Mouse (Mus musculus) adrenal gland, postnatal 10 days (tissue): ENCODE measurements around the gene Ephb1. TPM values are rescaled to one million over a fixed set of nuclear protein-coding genes. Genes with fewer than 3 reads are reported as not detected.

Experiments
- DNase-seq: peaks from one replicate; pipeline ENCODE4 v3.0.0; 2021; ENCODE audit warnings: mixed read lengths
- total RNA-seq, 2 experiments: library from RNA; stranded (reverse); gene quantifications; 2 replicates each; pipeline ENCODE4 v1.2.3; 2021

Gene Ephb1
- total RNA-seq, 2 experiments from 2014 or later: 3.5 to 4.6 TPM

GRCm38 (mm10) chr9:102180070-102180469 lies 174.4 kb downstream of the Ephb1 start:
- DNase-seq: no peak

- DNase-seq: no peak
Measured at GRCm38 (mm10) chr9:102169706-102170105, 184.8 kb downstream of the Ephb1 start.

DNA sequence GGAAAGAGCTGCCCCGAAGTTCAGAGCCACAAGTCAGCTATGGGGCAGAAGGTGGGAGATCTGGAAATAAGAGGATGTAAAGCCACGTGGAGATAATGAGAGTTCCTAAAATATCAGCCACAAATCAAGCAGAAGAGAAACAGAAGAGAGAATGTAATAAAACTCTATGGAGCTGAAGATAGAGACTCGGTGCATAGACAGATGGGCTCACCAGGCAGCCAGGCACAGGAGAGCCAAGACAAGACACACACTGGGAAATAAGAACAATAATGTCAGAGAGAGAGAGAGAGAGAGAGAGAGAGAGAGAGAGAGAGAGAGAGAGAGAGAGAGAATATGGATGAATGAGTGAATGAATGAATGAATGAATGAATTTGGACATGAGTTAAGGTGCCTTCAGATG lies 198.6 kb downstream of the Ephb1 start:
- no peak for DNase-seq

DNA sequence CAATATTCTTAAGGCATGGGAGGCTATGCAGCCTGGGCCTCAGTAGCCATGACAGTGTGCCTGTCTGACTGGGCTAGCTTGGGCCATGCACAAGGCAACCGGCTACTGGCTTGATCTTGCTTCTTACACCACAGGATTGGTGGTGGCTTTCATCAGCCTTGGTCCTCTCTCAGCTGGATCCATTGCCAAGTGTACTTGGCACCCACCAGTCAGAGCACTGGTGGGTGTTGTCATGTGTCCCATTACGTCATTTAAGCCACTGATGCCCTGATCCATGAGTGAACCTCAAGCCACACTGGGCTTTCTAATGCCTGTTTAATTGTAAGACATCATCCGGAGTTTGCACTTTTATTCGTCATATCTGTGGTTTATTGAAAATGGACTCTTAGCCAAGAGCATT lies 215.3 kb downstream of the Ephb1 start:
- no peak for DNase-seq

DNA sequence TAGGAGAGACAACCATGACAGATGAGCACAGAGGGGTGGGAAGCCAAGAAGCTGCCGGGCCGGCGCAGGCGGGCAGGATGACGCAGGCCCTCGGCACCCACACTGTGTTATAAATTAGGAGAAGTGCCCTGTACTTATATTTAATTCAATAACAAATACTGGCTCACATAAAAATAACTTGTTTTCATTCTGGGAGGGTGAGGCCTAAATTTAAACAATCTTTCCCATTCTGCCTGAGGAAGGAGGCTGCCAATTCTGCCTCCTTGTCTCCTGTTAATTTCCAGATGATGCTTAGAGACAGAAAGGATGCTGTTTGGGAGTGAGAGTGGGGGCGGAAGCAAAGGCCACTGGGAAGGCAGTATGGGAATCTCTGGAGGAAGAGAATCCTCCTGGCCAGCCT lies 215.8 kb downstream of the Ephb1 start:
- no peak for DNase-seq

- no peak for DNase-seq
Measured at GRCm38 (mm10) chr9:102138187-102138586, 216.3 kb downstream of the Ephb1 start.

DNA sequence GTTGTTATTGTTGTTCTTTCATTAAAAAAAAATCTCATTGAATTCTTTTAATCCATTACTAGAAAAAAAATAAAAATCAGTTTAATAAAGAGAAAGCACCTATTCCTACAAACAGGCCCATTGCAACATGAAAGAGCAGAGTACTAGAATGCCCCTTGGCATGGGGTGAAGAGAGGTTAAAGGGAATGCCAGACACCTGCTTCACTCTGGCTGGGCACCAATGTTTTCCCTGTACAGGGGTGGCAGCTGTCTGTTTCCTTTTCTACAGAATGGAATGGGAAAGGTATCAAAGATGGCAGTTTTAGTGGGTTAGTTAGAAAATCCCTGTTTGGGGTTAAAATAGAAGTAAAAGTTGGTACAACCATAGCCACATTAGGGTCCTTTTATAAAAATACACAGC lies 224.0 kb downstream of the Ephb1 start:
- DNase-seq: no peak

- DNase-seq: no peak
Measured at GRCm38 (mm10) chr9:102126510-102126909, 228.0 kb downstream of the Ephb1 start.

DNA sequence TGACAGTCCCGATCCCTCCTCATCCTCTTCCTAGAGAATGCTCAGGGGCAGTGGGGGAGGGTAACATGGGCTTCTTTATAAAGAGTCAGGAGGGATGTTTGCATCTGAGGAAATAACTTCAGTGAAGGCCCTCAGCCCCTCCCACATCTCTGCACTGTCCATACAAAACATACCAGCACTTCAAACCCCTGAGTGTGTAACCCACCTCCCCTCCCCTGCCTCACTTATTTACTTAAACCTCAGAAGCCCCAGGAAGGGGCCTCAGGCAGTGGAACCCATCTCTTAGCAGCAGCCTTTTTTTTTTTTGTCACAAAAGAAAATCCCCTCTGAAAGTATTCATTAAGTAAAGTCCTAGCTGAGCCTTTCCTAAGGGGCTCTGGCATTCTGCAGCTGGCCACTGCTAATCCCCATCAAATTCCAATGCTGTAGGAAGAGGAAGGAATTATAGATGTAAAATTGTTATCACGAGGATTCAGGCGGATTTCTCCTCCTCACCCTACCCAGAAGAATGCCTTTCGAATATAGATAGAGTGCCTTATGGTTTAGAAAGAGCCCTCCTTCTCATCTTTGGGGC lies 231.5 kb downstream of the Ephb1 start:
- DNase-seq: no peak

- no peak for DNase-seq
Measured at GRCm38 (mm10) chr9:102119422-102119821, 235.1 kb downstream of the Ephb1 start.

DNA sequence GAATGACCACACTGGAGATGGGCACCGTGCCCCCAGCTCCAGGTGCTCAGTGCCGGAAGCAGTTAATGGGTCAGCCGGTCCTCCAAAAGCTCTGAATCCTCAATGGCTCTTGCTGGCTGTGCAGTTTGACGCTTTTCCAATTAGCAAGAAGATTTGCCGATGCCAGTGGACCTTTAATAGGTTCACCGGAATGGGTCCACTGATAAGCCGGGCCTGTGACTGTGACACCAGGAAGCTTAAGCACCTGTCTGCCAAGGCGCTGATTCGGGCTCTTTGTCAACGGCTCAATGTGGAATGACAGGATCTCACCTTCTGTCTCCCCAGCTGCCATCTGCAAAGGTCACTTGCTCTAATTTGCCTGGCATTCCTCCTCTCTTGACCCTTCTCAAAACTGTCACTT lies 239.2 kb downstream of the Ephb1 start:
- no peak for DNase-seq

DNA sequence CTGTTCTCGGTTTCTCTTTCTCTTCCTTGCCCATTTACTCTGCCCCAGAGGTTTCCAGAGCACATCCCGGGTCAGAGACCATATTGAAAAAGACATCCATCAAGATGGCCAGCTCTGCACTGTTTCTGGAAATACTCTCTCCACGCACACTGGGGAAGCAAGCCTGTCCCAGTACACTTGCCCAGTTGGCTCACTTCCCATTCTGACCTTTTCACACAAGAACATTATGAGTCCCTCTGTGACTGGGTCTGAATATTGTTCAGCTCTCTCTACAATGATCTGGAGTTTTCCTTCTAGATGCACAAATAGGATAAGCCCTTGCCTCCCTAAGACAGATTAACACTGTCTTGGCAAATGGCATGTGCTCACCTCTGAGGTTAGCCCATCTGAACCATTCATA lies 243.0 kb downstream of the Ephb1 start:
- DNase-seq: peak; percentile 7

DNA sequence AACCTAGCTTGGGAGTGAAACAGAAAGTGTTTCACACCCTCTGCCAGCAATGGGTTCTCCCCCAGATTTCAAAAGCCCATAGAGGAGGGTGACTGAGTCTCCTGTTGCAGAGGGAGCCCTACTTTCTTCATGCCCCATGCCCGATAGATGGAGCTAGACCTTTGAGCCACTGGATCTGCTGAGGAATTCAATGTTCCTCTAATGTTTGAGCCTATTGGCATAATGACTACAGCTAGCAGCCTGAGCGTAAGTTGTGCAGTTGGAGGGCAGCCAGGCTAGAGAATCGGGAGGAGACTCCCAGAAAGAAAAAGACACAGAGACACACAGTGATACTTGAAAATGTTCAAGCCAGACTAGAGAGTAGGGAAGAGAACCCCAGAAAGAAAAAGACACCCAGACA lies 246.5 kb downstream of the Ephb1 start:
- no peak for DNase-seq

DNA sequence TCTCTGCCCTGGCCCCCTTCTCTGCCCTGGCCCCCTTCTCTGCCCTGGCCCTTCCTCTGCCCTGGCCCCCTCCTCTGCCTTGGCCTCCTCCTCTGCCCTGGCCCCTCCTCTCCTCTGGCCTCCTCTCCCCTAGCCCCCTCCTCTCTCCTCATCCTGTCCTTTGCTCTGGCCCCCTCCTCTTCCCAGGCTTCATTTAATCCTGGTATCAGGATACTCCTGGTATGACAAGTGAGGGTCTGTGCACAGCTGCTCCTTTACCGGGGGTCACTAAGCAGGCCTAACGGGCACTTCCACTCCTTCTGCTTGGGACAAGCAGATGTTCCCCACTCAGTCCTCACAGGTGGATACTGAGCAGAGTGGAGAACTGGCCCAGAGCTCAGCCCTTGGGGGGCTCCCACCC lies 247.3 kb downstream of the Ephb1 start:
- DNase-seq: no peak

DNA sequence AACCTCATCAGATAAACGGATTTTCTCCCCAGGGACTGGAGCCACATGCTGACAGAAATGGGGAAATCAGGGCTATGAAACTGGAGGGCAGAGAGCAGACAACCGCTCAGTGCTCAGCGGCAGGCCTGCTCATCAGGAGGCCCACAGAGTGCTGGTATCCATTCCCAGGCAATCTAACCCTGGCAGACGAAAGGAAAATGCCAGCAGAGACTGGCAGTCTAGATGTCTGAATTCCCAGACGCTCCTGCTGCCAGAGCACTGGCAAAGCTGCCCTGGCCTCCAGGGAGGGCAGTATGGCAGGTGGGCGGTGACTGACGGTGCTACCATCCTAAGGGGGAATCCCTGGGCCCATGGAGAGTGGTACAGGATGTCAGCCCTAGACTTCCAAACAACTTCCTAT lies 257.7 kb downstream of the Ephb1 start:
- no peak for DNase-seq

GRCm38 (mm10) chr9:102088598-102088997 lies 265.9 kb downstream of the Ephb1 start:
- DNase-seq: no peak

DNA sequence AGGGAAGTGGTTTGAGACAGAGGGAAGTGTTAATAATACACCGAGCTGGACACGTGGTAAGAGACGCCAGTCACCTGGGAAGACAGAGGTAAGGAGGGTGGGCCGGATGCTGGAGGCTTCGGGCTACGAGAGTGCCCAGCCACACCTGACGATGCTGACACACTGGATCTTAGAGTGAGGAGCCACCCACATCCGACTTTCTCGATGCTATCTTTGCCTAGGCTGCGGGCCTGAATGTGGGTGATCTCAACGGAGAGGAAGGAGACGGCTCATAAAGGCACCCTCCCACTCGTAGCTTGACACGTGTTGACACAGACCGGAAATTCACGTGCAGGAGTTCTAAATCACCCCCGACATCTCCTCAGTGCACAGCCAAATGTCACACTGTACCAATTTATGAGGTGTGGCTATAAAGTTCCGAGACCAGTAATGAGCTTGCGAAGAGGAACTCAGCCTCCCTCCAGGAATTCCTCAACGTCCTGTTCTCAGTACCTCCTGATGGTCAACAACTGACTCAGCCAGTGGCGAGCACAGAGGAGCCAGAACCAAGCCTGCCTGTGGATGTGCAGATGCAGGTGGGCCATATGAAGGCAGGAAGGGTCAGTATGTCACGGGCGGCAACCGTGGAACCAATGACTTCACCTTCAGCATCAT lies 268.3 kb downstream of the Ephb1 start:
- DNase-seq: no peak

DNA sequence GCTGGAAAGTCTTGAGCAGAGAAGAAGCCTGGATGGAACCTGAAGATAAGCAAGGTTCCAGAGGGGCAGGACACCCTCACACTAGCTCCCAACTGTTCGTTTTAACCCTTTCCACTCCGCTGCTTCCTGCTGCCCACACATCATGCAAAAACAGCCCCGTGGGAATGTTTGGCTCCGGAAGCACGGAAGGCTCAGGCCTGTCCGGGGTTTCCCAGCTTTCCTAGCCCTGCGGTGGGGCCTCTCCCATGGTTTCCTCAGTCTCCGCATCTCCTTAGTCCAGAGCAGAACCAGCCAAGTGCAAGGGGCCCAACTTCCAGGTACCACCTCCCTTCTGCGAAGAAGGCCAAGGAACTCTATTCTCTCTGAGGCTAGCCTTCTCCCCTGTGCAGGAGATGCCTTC lies 269.0 kb downstream of the Ephb1 start:
- DNase-seq: no peak

DNA sequence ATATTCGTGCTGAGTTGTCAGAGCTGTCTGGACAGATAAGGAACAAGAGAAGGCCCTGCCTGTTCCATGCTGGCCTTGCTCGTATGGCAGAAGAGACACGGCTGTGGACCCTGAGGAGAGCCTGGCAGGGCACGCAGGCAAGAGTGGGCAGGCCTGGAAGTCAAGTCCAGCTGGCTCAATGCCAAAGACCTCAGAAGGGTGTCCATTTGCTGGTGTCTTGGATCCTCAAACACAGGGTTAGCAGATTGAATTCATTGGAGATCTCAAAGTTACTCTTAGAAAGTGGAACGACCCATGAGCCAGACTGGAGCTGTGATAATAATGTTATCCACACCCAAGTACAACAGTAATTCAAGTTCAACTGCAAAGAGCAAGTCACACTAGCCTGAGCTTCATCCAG lies 273.6 kb downstream of the Ephb1 start:
- DNase-seq: no peak

DNA sequence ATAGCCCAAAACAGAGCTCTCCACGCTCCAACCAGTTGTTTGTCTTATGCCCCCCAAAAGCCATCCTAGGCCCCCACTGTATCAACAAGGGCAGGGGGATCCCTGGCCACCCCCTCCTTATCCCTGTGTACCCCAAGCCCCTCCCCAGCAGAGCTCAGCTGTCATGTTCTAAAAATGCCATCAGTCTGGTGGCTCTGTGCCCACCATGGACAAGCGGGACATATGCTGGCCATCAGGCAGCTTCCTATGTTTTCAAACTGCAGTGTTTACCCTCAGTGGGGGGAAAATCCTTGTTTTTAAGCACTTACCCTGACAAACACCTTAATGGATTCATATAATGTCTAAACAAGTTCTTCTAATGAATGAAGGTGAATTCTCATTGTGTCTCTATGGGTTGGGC lies 275.3 kb downstream of the Ephb1 start:
- no peak for DNase-seq

DNA sequence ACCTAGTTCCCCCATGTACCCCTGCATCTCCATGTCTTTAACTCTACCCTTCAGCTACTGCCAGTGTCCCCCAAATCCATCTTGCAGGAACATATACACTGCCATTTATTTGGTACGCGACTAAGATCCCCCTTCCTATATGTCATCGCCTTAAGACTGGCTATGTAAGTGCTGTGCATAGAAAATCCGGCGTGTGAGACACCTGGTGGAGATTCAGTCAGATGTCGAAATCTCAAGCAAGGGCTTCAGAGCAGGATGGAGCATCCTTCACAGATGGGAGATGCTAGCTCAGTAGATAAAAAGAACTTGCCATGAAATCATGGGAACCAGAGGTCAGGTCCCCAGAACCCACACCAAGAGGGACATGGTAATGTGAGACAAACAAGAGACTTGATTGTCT lies 276.3 kb downstream of the Ephb1 start:
- no peak for DNase-seq

DNA sequence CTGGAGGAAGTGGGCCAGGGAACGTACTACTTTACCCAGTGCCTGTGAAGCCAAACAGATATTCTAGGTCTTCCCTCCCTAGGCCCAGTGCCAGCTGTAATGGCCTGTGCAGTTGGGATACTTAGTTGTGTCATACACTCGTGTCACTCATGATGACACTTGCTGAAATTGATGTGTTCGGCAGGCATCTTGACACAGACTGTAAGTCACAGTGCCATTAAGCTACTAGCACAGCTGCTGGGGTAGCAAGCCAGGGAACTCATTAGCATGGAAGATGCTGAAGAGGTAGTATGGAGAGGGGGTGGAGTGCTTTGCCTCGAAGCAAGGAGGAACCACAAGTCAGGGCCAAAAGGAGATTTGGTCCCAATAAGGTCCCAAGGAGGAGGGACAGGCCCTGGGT lies 279.0 kb downstream of the Ephb1 start:
- DNase-seq: no peak

- no peak for DNase-seq
Measured at GRCm38 (mm10) chr9:102073404-102073803, 281.1 kb downstream of the Ephb1 start.

DNA sequence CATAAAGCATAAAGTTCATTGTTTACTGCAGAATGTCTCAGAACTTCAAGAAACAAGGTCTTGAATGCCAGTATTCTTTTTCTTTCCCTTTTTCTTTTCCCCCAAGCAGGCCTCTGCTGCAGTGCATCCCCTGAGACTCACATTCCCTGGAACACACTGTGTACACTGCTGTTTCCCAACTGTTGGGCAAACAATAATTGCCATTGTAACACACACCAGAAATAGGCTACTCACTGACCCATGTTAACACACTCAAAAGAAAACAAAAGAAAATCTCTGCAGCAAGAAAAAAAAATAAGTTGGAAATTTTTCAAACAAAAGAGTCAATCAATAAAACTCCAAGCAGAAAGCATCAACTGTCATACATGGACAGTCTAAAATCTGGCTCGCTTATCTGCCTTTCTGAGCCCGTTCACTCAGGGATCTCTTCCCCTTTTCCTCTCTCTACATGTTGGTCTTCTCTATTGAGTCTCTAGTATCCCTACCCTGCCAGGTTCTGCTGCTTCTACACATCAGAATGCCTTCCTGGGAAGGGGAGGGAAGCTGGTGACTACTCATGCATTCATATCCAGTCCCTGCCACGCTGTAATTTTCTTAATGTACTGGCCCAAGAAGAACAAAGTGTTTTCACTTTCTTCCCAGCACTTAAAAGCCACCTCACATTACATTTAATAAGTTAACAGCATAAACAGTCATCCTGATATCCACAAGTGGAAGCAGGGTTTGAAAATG lies 285.2 kb downstream of the Ephb1 start:
- DNase-seq: no peak
